Mouse (Mus musculus): ENCODE data around the gene Maneal. TPM values are rescaled to one million over a fixed set of nuclear protein-coding genes. Genes with fewer than 3 reads are reported as not detected.

The Maneal gene
- polyA plus RNA-seq, 1 experiment from 2014 or later, result 7.3 TPM

DNA sequence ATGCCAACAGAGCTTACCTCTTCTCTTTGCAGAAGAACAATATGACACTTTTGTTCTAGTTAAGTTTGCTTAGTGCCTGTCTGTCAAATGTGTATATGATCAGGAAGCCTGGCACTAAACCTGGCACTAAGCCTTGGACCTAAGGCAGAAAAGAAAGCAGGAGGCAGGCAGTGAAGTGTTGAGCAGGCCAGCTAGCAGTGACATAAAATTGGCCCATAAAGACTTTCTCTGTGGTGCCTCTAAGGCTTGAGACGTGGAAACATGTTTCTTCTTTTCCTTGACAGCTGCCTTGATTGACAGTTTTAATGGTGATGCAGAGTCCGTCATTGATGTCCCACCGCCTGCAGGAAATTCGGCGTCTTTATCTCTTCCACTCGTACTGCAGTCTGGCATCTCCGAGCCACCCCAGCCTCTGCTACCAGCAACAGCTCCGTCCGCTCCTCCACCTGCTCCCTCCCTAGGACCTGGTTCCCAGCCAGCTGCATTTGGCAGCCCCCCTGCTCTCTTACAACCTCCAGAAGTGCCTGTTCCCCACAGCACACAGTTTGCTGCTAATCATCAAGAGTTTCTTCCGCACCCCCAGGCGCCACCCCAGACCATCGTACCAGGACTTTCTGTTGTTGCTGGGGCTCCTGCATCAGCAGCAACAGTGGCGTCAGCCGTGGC, 23.8 kb downstream of the Maneal start:
- DNase-seq (ENCODE audit: low spot score) (no peak), ATAC-seq (replicated peaks; ENCODE audit: low FRiP score) (no peak)
- H3K27ac ChIP-seq (ENCODE audit: low read depth, low read length), result no peak overlapping the region
- no peaks in the 10 kb centered on the region for H3K4me1 ChIP-seq (replicated peaks; ENCODE audit: control insufficient read depth, insufficient read depth, low read length)
- no peaks in the 10 kb centered on the region for H3K9me3 ChIP-seq (ENCODE audit: control insufficient read depth, low read length)
- no peak overlapping the region for H3K4me2 ChIP-seq (ENCODE audit: low read depth, low read length, severe bottlenecking)
- H3K9ac ChIP-seq (ENCODE audit: low read length), result no peak overlapping the region
- 92% methylated on average over 14 of the region's 14 CpGs for WGBS
- H3K36me3 ChIP-seq (ENCODE audit: control insufficient read depth, insufficient read depth, low read length), result peaks cover 10% of the 10 kb centered on the region; the same call in 1 of the 2 replicates
- no peak overlapping the region for H3K4me3 ChIP-seq (ENCODE audit: low read depth, low read length)
- no peaks in the 10 kb centered on the region for H3K27me3 ChIP-seq (ENCODE audit: control insufficient read depth, insufficient read depth, low read length)

DNA sequence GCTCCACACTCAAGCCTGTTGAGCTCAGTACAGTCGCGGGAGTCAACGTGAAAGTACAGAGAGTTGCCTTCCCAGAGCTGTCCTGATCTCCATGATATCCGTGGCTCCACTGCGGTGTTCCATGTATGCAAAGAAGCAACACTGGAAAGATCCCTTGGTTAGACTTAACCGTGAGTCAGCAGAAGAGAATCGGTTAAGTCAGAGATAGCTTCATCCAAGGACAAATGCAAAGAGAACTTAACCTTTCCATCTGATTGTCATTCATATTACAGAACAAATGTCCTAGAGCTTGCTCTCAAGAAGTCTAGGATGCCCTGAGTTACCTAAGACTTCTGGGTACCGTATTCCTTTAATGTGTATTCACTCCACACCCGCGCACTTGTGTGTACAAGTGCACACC, 29.2 kb downstream of the Maneal start:
- Histone ChIP-seq H3K4me3 (ENCODE audit: low read depth, low read length) (no peak overlapping the region), H3K9me3 (ENCODE audit: control insufficient read depth, low read length) (no peaks in the 10 kb centered on the region), H3K4me1 (replicated peaks; ENCODE audit: control insufficient read depth, insufficient read depth, low read length) (no peaks in the 10 kb centered on the region), H3K9ac (ENCODE audit: low read length) (no peak overlapping the region), H3K36me3 (ENCODE audit: control insufficient read depth, insufficient read depth, low read length) (no peaks in the 10 kb centered on the region; the same call in 1 of the 2 replicates), H3K4me2 (ENCODE audit: low read depth, low read length, severe bottlenecking) (no peak overlapping the region), H3K27ac (ENCODE audit: low read depth, low read length) (no peak overlapping the region), H3K27me3 (ENCODE audit: control insufficient read depth, insufficient read depth, low read length) (no peaks in the 10 kb centered on the region)
- DNase-seq (ENCODE audit: low spot score) (no peak), ATAC-seq (replicated peaks; ENCODE audit: low FRiP score) (no peak)
- 95% methylated on average over 10 of the region's 10 CpGs for WGBS

DNA sequence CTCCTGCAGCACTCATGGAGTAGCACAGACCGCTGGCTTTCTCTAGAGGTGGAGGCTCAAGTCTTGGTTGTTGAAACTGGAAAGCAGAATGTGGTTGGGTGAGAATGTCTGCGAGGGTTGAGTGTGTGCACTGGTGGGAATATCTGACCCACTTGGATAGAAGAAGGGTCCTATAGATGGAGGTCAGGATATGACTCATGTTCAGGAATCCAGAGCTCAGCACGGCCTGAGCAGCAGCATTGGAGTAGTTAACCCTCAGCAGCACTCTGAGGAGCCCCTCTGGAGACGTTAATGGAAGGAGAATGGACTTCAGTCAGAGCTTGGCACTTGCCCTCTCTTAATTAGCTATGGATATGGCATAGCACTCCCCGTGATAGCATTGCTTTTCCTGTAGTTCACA, 32.3 kb downstream of the Maneal start:
- no peak overlapping the region for H3K4me3 ChIP-seq (ENCODE audit: low read depth, low read length)
- no peak overlapping the region for H3K27ac ChIP-seq (ENCODE audit: low read depth, low read length)
- DNase-seq (ENCODE audit: low spot score) (no peak), ATAC-seq (replicated peaks; ENCODE audit: low FRiP score) (no peak)
- WGBS, result 88% methylated on average over 5 of the region's 5 CpGs
- H3K9me3 ChIP-seq (ENCODE audit: control insufficient read depth, low read length), result no peaks in the 10 kb centered on the region
- no peaks in the 10 kb centered on the region for H3K27me3 ChIP-seq (ENCODE audit: control insufficient read depth, insufficient read depth, low read length)
- H3K9ac ChIP-seq (ENCODE audit: low read length), result no peak overlapping the region
- no peaks in the 10 kb centered on the region for H3K4me1 ChIP-seq (replicated peaks; ENCODE audit: control insufficient read depth, insufficient read depth, low read length)
- no peak overlapping the region for H3K4me2 ChIP-seq (ENCODE audit: low read depth, low read length, severe bottlenecking)
- no peaks in the 10 kb centered on the region; the same call in 1 of the 2 replicates for H3K36me3 ChIP-seq (ENCODE audit: control insufficient read depth, insufficient read depth, low read length)

DNA sequence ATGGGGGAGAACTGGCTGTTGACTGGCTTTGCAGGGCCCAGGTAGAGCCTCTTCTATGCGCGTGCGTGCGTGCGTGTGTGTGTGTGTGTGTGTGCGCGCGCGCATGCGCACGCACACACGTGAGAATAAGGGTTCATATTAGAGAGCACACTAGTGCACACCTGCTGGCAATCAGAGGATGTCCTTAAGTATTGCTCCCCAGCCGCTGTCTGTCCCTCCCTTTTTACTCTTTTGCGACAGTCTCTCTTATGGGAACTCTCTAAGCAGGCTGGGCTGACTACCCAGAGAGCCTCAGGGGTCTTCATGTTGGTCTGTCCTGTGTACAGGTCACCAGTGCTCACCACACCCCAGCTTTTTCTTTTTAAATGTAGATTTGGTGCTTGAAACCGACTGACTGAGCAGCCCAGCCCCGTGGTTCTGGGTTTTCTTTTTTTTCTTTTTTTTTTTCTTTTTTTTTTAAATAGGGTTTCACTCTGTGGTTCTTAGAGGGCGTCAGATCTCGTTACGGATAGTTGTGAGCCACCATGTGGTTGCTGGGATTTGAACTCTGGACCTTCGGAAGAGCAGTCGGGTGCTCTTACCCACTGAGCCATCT, 36.5 kb downstream of the Maneal start:
- WGBS, result 97% methylated on average over 21 of the region's 21 CpGs
- Histone ChIP-seq H3K9me3 (ENCODE audit: control insufficient read depth, low read length) (no peaks in the 10 kb centered on the region), H3K4me2 (ENCODE audit: low read depth, low read length, severe bottlenecking) (no peak overlapping the region), H3K27ac (ENCODE audit: low read depth, low read length) (no peak overlapping the region), H3K27me3 (ENCODE audit: control insufficient read depth, insufficient read depth, low read length) (no peaks in the 10 kb centered on the region), H3K36me3 (ENCODE audit: control insufficient read depth, insufficient read depth, low read length) (no peaks in the 10 kb centered on the region; the same call in 1 of the 2 replicates), H3K4me1 (replicated peaks; ENCODE audit: control insufficient read depth, insufficient read depth, low read length) (no peaks in the 10 kb centered on the region), H3K9ac (ENCODE audit: low read length) (no peak overlapping the region), H3K4me3 (ENCODE audit: low read depth, low read length) (no peak overlapping the region)
- ATAC-seq (replicated peaks; ENCODE audit: low FRiP score) (no peak), DNase-seq (ENCODE audit: low spot score) (no peak)

DNA sequence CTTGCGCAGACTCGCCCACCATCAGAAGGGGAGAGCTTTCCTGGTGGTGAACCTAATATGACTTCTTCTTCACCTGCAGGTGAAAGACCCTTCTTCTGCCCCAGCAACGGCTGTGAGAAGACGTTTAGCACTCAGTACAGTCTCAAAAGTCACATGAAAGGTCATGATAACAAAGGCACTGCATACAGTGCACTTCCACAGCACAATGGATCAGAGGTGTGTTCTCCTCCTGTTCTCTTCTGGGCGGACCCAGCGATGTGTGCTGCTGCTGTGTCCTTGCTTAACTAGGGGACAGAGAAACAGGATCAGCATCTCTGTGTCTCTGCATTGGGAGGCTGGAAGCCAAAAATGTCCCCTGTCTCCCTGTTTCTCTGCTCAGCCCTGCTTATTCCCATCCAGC, 37.0 kb downstream of the Maneal start:
- H3K27ac ChIP-seq (ENCODE audit: low read depth, low read length), result no peak overlapping the region
- H3K4me1 ChIP-seq (replicated peaks; ENCODE audit: control insufficient read depth, insufficient read depth, low read length), result no peaks in the 10 kb centered on the region
- H3K4me3 ChIP-seq (ENCODE audit: low read depth, low read length), result no peak overlapping the region
- H3K4me2 ChIP-seq (ENCODE audit: low read depth, low read length, severe bottlenecking), result no peak overlapping the region
- 95% methylated on average over 6 of the region's 6 CpGs for WGBS
- H3K9me3 ChIP-seq (ENCODE audit: control insufficient read depth, low read length), result no peaks in the 10 kb centered on the region
- DNase-seq (ENCODE audit: low spot score) (no peak), ATAC-seq (replicated peaks; ENCODE audit: low FRiP score) (no peak)
- H3K27me3 ChIP-seq (ENCODE audit: control insufficient read depth, insufficient read depth, low read length), result no peaks in the 10 kb centered on the region
- no peaks in the 10 kb centered on the region; the same call in 1 of the 2 replicates for H3K36me3 ChIP-seq (ENCODE audit: control insufficient read depth, insufficient read depth, low read length)
- H3K9ac ChIP-seq (ENCODE audit: low read length), result no peak overlapping the region

DNA sequence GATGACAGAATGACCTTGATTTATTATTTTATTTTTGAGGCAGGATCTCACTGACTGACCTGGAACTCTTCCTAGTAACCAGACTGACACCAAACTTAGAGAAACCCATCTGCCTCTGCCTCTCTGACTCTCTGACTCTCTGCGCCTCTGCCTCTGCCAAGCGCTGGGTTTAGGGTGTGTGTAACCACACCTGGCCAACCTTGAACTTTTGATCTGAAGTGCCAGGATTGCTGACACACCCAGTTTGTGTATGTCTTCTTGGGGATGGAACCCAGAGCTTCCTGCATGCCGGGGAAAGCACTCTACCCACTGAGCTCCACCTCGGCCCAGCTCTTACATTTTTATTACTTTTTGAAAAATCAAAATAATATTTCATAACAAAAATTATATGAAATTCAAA, 43.1 kb downstream of the Maneal start:
- ATAC-seq (replicated peaks; ENCODE audit: low FRiP score), result no peak
- H3K27me3 ChIP-seq (ENCODE audit: control insufficient read depth, insufficient read depth, low read length), result no peaks in the 10 kb centered on the region
- no peak for DNase-seq (ENCODE audit: low spot score)
- H3K36me3 ChIP-seq (ENCODE audit: control insufficient read depth, insufficient read depth, low read length), result no peaks in the 10 kb centered on the region
- no peak overlapping the region for H3K4me2 ChIP-seq (ENCODE audit: low read depth, low read length, severe bottlenecking)
- H3K9me3 ChIP-seq (ENCODE audit: control insufficient read depth, low read length), result no peaks in the 10 kb centered on the region
- H3K4me3 ChIP-seq (ENCODE audit: low read depth, low read length), result no peak overlapping the region
- H3K27ac ChIP-seq (ENCODE audit: low read depth, low read length), result no peak overlapping the region
- peaks cover 3% of the 10 kb centered on the region; the same call in 1 of the 2 replicates for H3K4me1 ChIP-seq (replicated peaks; ENCODE audit: control insufficient read depth, insufficient read depth, low read length)
- WGBS, result 94% methylated on average over 4 of the region's 4 CpGs
- H3K9ac ChIP-seq (ENCODE audit: low read length), result no peak overlapping the region

DNA sequence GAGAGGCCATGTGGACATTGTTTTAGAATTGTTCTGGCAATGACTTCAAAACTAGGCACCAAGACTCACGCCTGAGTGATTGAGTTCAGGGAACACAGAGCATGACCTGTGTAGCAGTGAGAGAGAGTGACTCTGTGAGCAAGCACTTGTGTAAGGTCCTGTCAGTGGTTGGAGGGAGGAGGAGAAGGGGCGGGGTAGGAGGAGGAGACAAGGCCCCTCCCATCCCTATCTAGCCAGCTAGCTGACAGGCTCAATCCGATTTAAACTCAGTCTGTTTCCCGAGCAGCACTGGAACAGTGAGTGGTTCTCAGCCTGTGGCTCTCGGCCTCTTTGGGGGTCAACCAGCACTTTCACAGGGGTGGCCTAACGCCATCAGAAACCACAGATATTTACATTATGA, 44.2 kb downstream of the Maneal start:
- Histone ChIP-seq H3K4me2 (ENCODE audit: low read depth, low read length, severe bottlenecking) (no peak overlapping the region), H3K9me3 (ENCODE audit: control insufficient read depth, low read length) (no peaks in the 10 kb centered on the region), H3K36me3 (ENCODE audit: control insufficient read depth, insufficient read depth, low read length) (no peaks in the 10 kb centered on the region), H3K4me3 (ENCODE audit: low read depth, low read length) (no peak overlapping the region), H3K9ac (ENCODE audit: low read length) (no peak overlapping the region), H3K27me3 (ENCODE audit: control insufficient read depth, insufficient read depth, low read length) (no peaks in the 10 kb centered on the region), H3K4me1 (replicated peaks; ENCODE audit: control insufficient read depth, insufficient read depth, low read length) (peaks cover 3% of the 10 kb centered on the region; the same call in 1 of the 2 replicates), H3K27ac (ENCODE audit: low read depth, low read length) (no peak overlapping the region)
- WGBS, result 25% methylated on average over 6 of the region's 6 CpGs
- DNase-seq (ENCODE audit: low spot score), result no peak
- ATAC-seq (replicated peaks; ENCODE audit: low FRiP score), result no peak

DNA sequence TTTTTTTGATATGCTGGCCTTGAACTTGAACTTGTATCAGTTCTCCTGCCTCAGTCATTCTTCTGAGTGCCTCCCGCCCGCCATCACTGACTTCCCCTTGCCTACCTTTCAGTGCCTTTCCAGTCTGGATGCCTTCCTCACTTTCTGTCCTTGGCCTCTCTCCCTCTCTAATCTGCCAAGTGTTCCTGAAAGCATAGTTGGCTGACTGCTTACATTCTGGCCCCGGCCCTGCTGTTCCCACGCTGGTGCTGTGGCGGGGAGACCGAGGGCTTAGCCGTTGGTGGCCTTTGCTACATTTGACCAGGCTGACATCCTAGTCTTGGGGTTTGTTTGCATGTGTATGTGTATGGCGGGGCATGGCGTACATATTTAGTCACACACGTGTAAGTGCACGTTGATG, 46.1 kb downstream of the Maneal start:
- H3K4me3 ChIP-seq (ENCODE audit: low read depth, low read length), result no peak overlapping the region
- DNase-seq (ENCODE audit: low spot score) (no peak), ATAC-seq (replicated peaks; ENCODE audit: low FRiP score) (no peak)
- no peak overlapping the region for H3K4me2 ChIP-seq (ENCODE audit: low read depth, low read length, severe bottlenecking)
- H3K27me3 ChIP-seq (ENCODE audit: control insufficient read depth, insufficient read depth, low read length), result no peaks in the 10 kb centered on the region
- peaks cover 3% of the 10 kb centered on the region; the same call in 1 of the 2 replicates for H3K4me1 ChIP-seq (replicated peaks; ENCODE audit: control insufficient read depth, insufficient read depth, low read length)
- no peaks in the 10 kb centered on the region for H3K36me3 ChIP-seq (ENCODE audit: control insufficient read depth, insufficient read depth, low read length)
- 92% methylated on average over 11 of the region's 11 CpGs for WGBS
- no peaks in the 10 kb centered on the region for H3K9me3 ChIP-seq (ENCODE audit: control insufficient read depth, low read length)
- H3K9ac ChIP-seq (ENCODE audit: low read length), result no peak overlapping the region
- H3K27ac ChIP-seq (ENCODE audit: low read depth, low read length), result no peak overlapping the region

All from forebrain, embryonic 11.5 days (tissue).